Mouse (Mus musculus) limb, embryonic 15.5 days (tissue): ENCODE measurements around the gene Igf2bp1. TPM values are rescaled to one million over a fixed set of nuclear protein-coding genes. Genes with fewer than 3 reads are reported as not detected.

ENCODE experiments used
- ATAC-seq: fragments of 200-750 bp; cut with Nextera tagmentation; 2 replicates; pipeline ENCODE4 v1.8.0; 2017; ENCODE audit warnings: low read depth, moderate TSS enrichment; ENCODE audit not compliant: insufficient number of reproducible peaks, low FRiP score, low TSS enrichment
- H3K27ac ChIP-seq: fragments of 300-500 bp; sonication (generic); 2 replicates; pipeline ENCODE4 v1.5.1; 2015; ENCODE audit warnings: moderate library complexity, mild to moderate bottlenecking, inconsistent platforms
- H3K27me3 ChIP-seq: fragments of 300-500 bp; sonication (generic); 2 replicates; pipeline ENCODE4 v1.6.1; 2015; ENCODE audit warnings: inconsistent platforms
- H3K36me3 ChIP-seq: fragments of 300-500 bp; sonication (generic); 2 replicates; pipeline ENCODE4 v1.6.1; 2015; ENCODE audit warnings: inconsistent platforms
- H3K4me1 ChIP-seq: fragments of 300-500 bp; sonication (generic); 2 replicates; pipeline ENCODE4 v1.6.1; 2015; ENCODE audit warnings: inconsistent platforms
- H3K4me2 ChIP-seq: fragments of 300-500 bp; sonication (generic); 2 replicates; pipeline ENCODE4 v1.6.1; 2015; ENCODE audit warnings: mild to moderate bottlenecking, inconsistent platforms
- H3K4me3 ChIP-seq: fragments of 300-500 bp; sonication (generic); 2 replicates; pipeline ENCODE4 v1.5.1; 2015; ENCODE audit warnings: mild to moderate bottlenecking, inconsistent platforms
- H3K9ac ChIP-seq: fragments of 300-500 bp; sonication (generic); 2 replicates; pipeline ENCODE4 v1.6.1; 2015; ENCODE audit warnings: inconsistent platforms
- H3K9me3 ChIP-seq: fragments of 300-500 bp; sonication (generic); 2 replicates; pipeline ENCODE4 v1.6.1; 2016; ENCODE audit warnings: inconsistent platforms
- WGBS: fragments of 180-500 bp; shearing (Covaris S2); methylation state at CpG from one replicate; pipeline ENCODE4 v1.1.7; 2015; 5-methylcytosine and 5-hydroxymethylcytosine counted together
- microRNA-seq: library from miRNA; unstranded; fragments of <30 nt; microRNA quantifications from one replicate; pipeline ENCODE4, GENCODE M21; 2016
- polyA plus RNA-seq: library from polyadenylated mRNA; unstranded; fragments of >200 nt; fragmentation: Nextera tagmentation; extraction: Ambion mirVana; gene quantifications from 2 replicates; pipeline ENCODE4 v1.2.1, GENCODE M21; 2015

Gene Igf2bp1
- polyA plus RNA-seq, 1 experiment from 2014 or later: 41.4 TPM

DNA sequence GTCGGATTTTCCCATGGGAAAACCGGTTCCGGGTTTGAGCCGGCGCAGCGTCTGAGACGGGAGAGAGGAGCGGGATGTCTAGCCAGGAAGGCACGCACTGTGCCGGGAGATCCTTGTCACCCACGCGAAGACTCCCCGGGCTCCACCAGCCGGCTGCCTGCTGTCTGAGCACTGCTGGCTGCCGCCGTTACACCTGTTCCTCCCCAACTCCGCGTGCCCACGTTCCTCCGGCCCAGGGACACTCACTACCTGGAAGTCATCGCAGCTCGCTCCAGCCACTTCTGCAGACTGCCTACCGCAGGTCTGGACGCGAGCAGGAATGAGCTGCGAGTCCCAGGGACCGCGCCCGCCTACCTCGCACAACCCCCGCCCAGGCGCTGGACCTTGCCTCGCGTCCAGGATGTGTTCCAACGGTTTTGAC is 91.2 kb downstream of the Igf2bp1 start, which contains the start of gene B4galnt2:
TSS of gene B4galnt2 (minus strand) at position 321 of the 421 bp plus-strand sequence.
- H3K4me2 ChIP-seq: peak within 1 kb of the TSS; percentile 32
- H3K36me3 ChIP-seq: no peaks in the 10 kb centered on the region
- no peak for ATAC-seq
- under 1% methylated on average over 34 of the region's 35 CpGs for WGBS
- H3K4me3 ChIP-seq: peak within 1 kb of the TSS; percentile 16
- no peaks in the 10 kb centered on the region for H3K9me3 ChIP-seq
- H3K4me1 ChIP-seq: peaks cover 18% of the 10 kb centered on the region
- H3K27ac ChIP-seq: no peak within 1 kb of the TSS
- no peak within 1 kb of the TSS for H3K9ac ChIP-seq
- H3K27me3 ChIP-seq: peaks cover 78% of the 10 kb centered on the region

DNA sequence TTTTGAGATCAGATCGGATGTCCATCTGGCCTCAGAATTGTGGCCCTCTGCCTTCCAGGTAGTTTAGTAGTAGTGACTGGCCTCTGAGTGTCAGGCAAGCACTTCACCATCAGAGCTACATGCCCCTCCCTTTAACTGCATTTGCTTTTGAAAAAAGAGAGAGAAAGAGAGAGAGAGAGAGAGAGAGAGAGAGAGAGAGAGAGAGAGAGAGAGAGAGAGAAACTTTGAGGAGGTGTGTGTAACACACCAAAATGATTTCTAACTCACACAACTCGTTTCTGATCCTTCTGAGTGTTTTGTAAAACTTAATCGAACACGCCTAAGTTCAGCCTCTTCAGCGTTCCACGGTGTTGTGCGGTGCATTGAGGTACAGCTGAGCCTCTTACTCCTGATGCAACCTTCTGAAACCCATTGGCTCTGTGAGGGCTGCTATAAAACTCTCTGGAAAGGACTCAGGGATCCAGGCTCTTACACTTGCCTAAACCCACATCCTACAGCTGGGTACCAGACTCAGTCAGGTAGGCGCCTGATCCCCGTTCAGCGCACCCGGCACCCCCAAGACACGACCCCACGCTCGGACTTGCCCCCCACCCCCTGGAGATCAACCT is 91.7 kb downstream of the Igf2bp1 start:
- peaks cover 80% of the 10 kb centered on the region for H3K27me3 ChIP-seq
- H3K4me3 ChIP-seq: peak overlapping the region; percentile 16
- H3K36me3 ChIP-seq: no peaks in the 10 kb centered on the region
- no peaks in the 10 kb centered on the region for H3K9me3 ChIP-seq
- WGBS: 3% methylated on average over 14 of the region's 14 CpGs
- H3K4me1 ChIP-seq: peaks cover 18% of the 10 kb centered on the region
- no peak for ATAC-seq
- H3K27ac ChIP-seq: no peak overlapping the region
- no peak overlapping the region for H3K9ac ChIP-seq
- H3K4me2 ChIP-seq: peak overlapping the region; percentile 32

DNA sequence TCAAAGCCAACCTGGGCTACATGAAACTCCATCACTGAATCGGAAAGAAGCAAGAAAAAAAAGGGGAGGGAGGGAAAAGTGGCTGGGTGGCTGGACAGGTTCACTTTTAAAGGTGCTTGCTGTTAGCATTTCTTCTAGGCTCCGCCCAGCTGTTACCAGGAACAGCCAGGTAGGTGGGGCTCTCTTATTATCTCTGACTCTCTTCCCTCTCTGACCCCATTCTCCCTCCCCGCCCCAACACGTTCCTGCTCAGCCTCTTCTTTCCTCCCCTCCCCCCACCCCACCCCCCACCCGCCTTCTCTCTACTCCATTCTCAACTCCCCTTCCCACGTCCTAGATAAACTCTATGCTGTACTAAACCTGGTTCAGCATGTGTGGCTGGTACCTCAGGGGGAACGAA is 94.2 kb downstream of the Igf2bp1 start:
- no peak overlapping the region for H3K4me3 ChIP-seq
- no peak overlapping the region for H3K27ac ChIP-seq
- peaks cover 18% of the 10 kb centered on the region for H3K4me1 ChIP-seq
- H3K36me3 ChIP-seq: no peaks in the 10 kb centered on the region
- H3K27me3 ChIP-seq: peaks cover 61% of the 10 kb centered on the region
- no peak for ATAC-seq
- 21% methylated on average over 7 of the region's 7 CpGs for WGBS
- H3K4me2 ChIP-seq: no peak overlapping the region
- no peak overlapping the region for H3K9ac ChIP-seq
- no peaks in the 10 kb centered on the region for H3K9me3 ChIP-seq

DNA sequence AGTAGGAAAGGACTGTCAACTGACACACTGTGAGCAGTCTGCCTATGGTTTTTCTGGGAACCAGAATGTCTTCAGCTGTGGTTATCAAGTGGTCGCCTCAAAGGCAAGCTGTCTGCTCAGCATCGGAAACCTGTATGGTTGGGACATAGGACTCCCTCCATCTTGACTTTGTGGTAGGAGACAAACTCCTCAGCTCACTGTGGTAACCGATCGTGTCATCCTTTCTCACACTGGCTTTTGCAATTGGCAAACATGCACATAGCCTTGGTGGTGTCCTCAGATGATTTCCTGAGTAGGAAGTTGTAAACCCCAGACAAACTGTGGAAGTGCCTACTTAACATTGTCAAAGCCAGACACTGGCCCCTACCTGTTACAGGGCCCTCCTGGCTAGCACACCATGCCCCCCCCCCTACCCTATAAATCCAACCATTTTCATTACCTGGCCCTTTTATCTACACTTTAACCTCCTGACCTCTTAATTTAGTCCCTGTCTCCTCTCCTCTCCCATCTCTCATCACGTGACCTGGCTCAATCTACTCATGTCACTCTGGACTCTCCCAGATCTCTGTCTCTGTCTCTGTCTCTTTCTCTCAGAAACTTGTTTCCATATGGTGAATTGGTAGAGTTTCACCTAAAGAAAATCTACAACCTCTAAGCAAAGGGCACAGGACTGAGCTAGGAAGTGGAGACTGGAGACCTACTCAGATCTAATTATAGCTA is 97.8 kb downstream of the Igf2bp1 start:
- Histone ChIP-seq H3K9me3 (no peaks in the 10 kb centered on the region), H3K27ac (no peak overlapping the region), H3K36me3 (no peaks in the 10 kb centered on the region), H3K4me2 (no peak overlapping the region), H3K4me1 (no peaks in the 10 kb centered on the region), H3K9ac (no peak overlapping the region), H3K4me3 (no peak overlapping the region), H3K27me3 (peaks cover 26% of the 10 kb centered on the region)
- ATAC-seq: no peak
- WGBS: 83% methylated on average over 5 of the region's 5 CpGs

Small RNAs within 50 kb of the gene (microRNA-seq; reads per million reads assigned to microRNA genes)
- gene Mir3063: not detected

Other genes starting within 250 kb of the Igf2bp1 start
- 2.8 and 3.9 TPM in 2 replicates for gene Phospho1, start 181.4 kb downstream of the Igf2bp1 start, polyA plus RNA-seq
- 16.9 and 18.7 TPM in 2 replicates for gene Gngt2, start 168.7 kb downstream of the Igf2bp1 start, polyA plus RNA-seq
- 7.0 and 7.2 TPM in 2 replicates for gene Abi3, start 163.5 kb downstream of the Igf2bp1 start, polyA plus RNA-seq
- not detected in 2 replicates for gene B4galnt2, start 91.0 kb downstream of the Igf2bp1 start, polyA plus RNA-seq
- gene Gip, start 18.6 kb upstream of the Igf2bp1 start, polyA plus RNA-seq: not detected in 2 replicates
- 89.0 and 99.0 TPM in 2 replicates for gene Snf8, start 28.9 kb upstream of the Igf2bp1 start, polyA plus RNA-seq
- gene Ube2z, start 59.4 kb upstream of the Igf2bp1 start, polyA plus RNA-seq: 36.4 and 45.2 TPM in 2 replicates
- gene Atp5g1, start 69.7 kb upstream of the Igf2bp1 start, polyA plus RNA-seq: 498 and 615 TPM in 2 replicates
- not detected in 2 replicates for gene Calcoco2, start 106.0 kb upstream of the Igf2bp1 start, polyA plus RNA-seq
- gene Ttll6, start 127.8 kb upstream of the Igf2bp1 start, polyA plus RNA-seq: not detected in 2 replicates
- 0.12 TPM in 1 of 2 replicates, not detected in the other for gene Hoxb13, start 188.4 kb upstream of the Igf2bp1 start, polyA plus RNA-seq